Mouse (Mus musculus) neural tube, embryonic 14.5 days (tissue): ENCODE measurements around the gene Psg28. TPM values are rescaled to one million over a fixed set of nuclear protein-coding genes. Genes with fewer than 3 reads are reported as not detected.
"Not testable (repeated sequence)": the region's sequence is repeated elsewhere in the genome, so short reads cannot be mapped to it uniquely, and the experiment has no call there.

Source experiments
- ATAC-seq: fragments of 200-750 bp; cut with Nextera tagmentation; 2 replicates; pipeline ENCODE4 v1.8.0; 2017; ENCODE audit warnings: low read depth, mild to moderate bottlenecking, moderate TSS enrichment, moderate library complexity
- H3K27ac ChIP-seq: fragments of 300-500 bp; sonication (generic); 2 replicates; pipeline ENCODE4 v1.5.1; 2014; ENCODE audit warnings: low read depth, mild to moderate bottlenecking, control low read depth, low read length, moderate library complexity, mixed read lengths
- H3K27me3 ChIP-seq: fragments of 300-500 bp; sonication (generic); 2 replicates; pipeline ENCODE4 v1.6.1; 2014; ENCODE audit warnings: low read length; ENCODE audit not compliant: control insufficient read depth, insufficient read depth
- H3K36me3 ChIP-seq: fragments of 300-500 bp; sonication (generic); 2 replicates; pipeline ENCODE4 v1.6.1; 2014; ENCODE audit warnings: low read length, mixed read lengths; ENCODE audit not compliant: control insufficient read depth, insufficient read depth
- H3K4me1 ChIP-seq: fragments of 300-500 bp; sonication (generic); 2 replicates; pipeline ENCODE4 v1.6.1; 2014; ENCODE audit warnings: low read length; ENCODE audit not compliant: control insufficient read depth, insufficient read depth
- H3K4me2 ChIP-seq: fragments of 300-500 bp; sonication (generic); 2 replicates; pipeline ENCODE4 v1.6.1; 2014; ENCODE audit warnings: mild to moderate bottlenecking, low read depth, low read length, control low read depth
- H3K4me3 ChIP-seq: fragments of 300-500 bp; sonication (generic); 2 replicates; pipeline ENCODE4 v1.5.1; 2014; ENCODE audit warnings: low read depth, low read length, control low read depth, mixed read lengths
- H3K9ac ChIP-seq: fragments of 300-500 bp; sonication (generic); replicated peaks from 2 replicates; pipeline ENCODE4 v1.6.1; 2014; ENCODE audit warnings: low read depth, mild to moderate bottlenecking, control low read depth, low read length, mixed read lengths
- H3K9me3 ChIP-seq: fragments of 300-500 bp; sonication (generic); 2 replicates; pipeline ENCODE4 v1.6.1; 2016; ENCODE audit warnings: low read length; ENCODE audit not compliant: control insufficient read depth
- WGBS: fragments of 180-500 bp; shearing (Covaris S2); extraction: QIAGEN DNeasy Blood & Tissue Kit; methylation state at CpG from one replicate; pipeline ENCODE4 v1.1.7; 2014; 5-methylcytosine and 5-hydroxymethylcytosine counted together
- microRNA-seq: library from miRNA; unstranded; fragments of <30 nt; microRNA quantifications from one replicate; pipeline ENCODE4, GENCODE M21; 2016
- polyA plus RNA-seq: library from polyadenylated mRNA; unstranded; fragments of >200 nt; fragmentation: Nextera tagmentation; extraction: Ambion mirVana; gene quantifications from 2 replicates; pipeline ENCODE4 v1.2.1, GENCODE M21; 2014

Psg28 gene
- polyA plus RNA-seq, result not detected in 2 replicates

DNA sequence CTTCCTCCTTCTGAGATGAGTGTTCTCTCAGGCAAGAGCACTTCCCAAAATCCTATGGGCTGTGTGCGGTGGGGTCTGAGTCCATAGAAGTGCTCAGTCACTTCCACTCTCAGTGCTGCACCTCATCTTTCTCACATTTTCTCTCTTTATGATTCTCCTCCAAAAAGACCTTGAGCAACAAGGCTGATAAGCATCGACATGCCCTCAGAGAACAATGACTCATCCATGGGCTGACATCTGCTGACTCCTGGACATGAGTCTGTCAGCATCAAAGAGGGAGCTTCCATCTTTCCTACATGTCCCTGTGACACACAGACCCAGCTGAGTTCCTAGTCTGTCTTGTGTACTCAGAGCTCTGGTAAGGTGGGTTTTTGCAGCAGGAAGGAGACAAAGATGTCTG lies at the start of gene Psg28:
Gene Psg28 (minus strand): TSS at position 101 of the 400 bp plus-strand sequence.
- H3K27ac ChIP-seq, H3K27me3 ChIP-seq, H3K9ac ChIP-seq, H3K4me2 ChIP-seq, H3K36me3 ChIP-seq, ATAC-seq, H3K9me3 ChIP-seq, H3K4me1 ChIP-seq, H3K4me3 ChIP-seq: not testable (repeated sequence)
- 88% methylated on average over 2 of the region's 2 CpGs for WGBS

DNA sequence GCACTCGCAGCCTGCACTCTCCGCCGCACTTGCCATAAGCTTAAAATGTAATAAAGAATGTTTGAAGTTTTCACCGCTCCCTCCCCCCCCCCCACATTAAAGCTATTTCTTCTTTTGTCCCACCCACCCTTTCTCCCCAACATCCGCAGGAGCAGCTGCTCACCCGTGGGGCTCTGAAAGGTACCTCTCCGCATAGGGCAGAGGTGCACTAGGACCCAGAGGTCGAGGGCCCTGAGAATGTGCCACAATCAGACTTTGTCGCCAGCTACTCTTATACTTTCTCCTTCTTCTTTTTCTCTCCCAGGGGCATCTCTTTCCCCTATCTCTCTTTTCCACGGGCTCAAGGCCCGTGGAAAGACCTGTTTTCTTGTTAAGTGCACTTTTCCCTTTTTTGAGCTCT lies 28.4 kb downstream of the Psg28 start:
- no peak for ATAC-seq
- WGBS, result 48% methylated on average over 11 of the region's 11 CpGs
- no peaks in the 10 kb centered on the region for H3K36me3 ChIP-seq

DNA sequence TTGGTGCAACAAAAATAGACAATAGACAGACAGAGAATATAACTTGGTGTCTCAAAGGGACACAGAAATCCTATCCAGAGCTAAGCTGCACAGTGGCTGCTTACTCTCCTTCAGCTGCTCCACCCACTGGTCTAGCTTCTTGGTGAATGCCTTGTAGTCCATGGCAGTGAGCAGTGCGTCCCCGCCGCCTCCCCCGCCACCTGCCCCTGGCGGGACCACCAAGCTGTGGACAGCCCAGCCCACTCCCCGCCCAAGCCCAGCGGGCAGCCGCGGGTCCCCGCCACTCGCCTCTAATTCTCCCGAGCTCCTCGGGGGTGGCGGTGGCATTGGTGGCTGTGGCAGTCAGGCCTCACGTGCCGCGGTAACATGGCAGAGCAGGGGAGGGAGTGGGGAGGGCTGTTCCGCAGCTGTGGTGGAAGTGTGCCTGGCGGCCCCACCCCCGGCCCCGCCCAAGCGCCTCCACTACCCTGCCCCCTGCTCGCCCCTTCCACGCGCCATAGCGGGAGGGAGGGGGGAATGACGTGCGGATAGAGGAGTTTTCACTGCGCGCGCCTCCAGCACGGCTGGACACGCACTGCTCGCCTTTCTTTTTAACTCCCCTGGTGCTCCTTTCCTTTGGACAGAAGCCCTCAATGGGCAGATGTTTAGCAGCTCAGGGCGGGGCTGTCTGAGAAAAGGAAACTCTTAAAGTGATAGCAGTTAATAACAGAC lies 29.2 kb downstream of the Psg28 start:
- peak; percentile 61 for ATAC-seq
- 38% methylated on average over 35 of the region's 35 CpGs for WGBS
- H3K27me3 ChIP-seq, result no peaks in the 10 kb centered on the region
- H3K27ac ChIP-seq, result no peak overlapping the region
- H3K4me3 ChIP-seq, result peak overlapping the region; percentile 4; the same call in 1 of the 2 replicates
- H3K36me3 ChIP-seq, result no peaks in the 10 kb centered on the region
- no peak overlapping the region for H3K4me2 ChIP-seq
- H3K4me1 ChIP-seq, result no peaks in the 10 kb centered on the region
- H3K9ac ChIP-seq, result no peak overlapping the region
- H3K9me3 ChIP-seq, result no peaks in the 10 kb centered on the region

More for the DNA sequence above, 28.4 kb downstream of the Psg28 start:
- Histone ChIP-seq H3K27ac (no peak overlapping the region), H3K9me3 (no peaks in the 10 kb centered on the region), H3K27me3 (no peaks in the 10 kb centered on the region), H3K4me3 (no peak overlapping the region), H3K4me1 (no peaks in the 10 kb centered on the region), H3K4me2 (no peak overlapping the region), H3K9ac (no peak overlapping the region)

DNA sequence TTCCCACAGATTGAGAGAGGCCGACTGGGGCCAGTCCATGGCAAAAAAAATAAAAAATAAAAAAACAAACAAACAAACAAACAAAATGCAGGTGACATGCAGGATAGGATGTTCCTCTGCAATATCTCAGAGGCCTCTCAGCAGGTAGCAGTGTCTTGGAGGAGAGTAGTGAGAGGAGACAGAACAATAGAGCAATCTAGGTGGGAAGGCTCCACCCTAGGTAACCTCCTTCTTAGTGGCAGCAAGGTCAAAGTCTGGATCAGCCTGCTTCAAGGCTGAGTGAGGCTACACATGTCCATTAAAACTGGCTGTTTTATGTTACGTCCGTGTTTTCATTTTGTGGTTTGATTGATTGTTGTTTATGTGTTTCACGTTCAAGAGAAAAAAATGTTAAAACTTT lies 40.4 kb downstream of the Psg28 start:
- not testable (repeated sequence) for H3K27me3 ChIP-seq, H3K4me3 ChIP-seq, H3K9ac ChIP-seq, H3K4me2 ChIP-seq, ATAC-seq, H3K36me3 ChIP-seq, H3K9me3 ChIP-seq, H3K4me1 ChIP-seq, H3K27ac ChIP-seq
- WGBS, result 92% methylated on average over 4 of the region's 4 CpGs

DNA sequence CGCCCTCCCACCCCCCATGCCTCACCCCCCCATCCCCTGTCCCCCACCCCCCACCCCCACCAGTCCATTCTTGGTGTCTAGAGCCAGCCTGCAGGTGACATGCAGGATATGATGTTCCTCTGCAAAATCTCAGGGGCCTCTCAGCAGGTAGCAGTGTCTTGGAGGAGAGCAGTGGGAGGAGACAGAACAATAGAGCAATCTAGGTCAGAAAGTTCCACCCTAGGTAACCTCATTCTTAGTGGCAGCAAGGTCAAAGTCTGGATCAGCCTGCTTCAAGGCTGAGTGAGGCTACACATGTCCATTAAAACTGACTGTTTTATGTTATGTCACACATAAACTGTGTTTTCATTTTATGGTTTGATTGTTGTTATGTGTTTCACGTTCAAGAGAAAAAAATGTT lies 53.5 kb downstream of the Psg28 start:
- H3K36me3 ChIP-seq, result no peaks in the 10 kb centered on the region
- ATAC-seq, result no peak
- no peaks in the 10 kb centered on the region for H3K27me3 ChIP-seq
- no peaks in the 10 kb centered on the region; the same call in 1 of the 2 replicates for H3K9me3 ChIP-seq
- no peak overlapping the region for H3K4me2 ChIP-seq
- H3K9ac ChIP-seq, result no peak overlapping the region
- H3K4me3 ChIP-seq, result no peak overlapping the region
- no peak overlapping the region for H3K27ac ChIP-seq
- WGBS, result 54% methylated on average over 2 of the region's 2 CpGs
- H3K4me1 ChIP-seq, result no peaks in the 10 kb centered on the region

Small RNA genes within 50 kb of the gene (microRNA-seq; reads per million reads assigned to microRNA genes)
- not detected for gene Gm24715

Other genes starting within 250 kb of the Psg28 start
- gene Mill1, start 186.7 kb downstream of the Psg28 start, polyA plus RNA-seq, result not detected in 2 replicates
- gene Psg18, start 77.0 kb downstream of the Psg28 start, polyA plus RNA-seq, result not detected in 2 replicates
- not detected in 2 replicates for gene Psg26, start 52.1 kb upstream of the Psg28 start, polyA plus RNA-seq
- gene Psg25, start 100.2 kb upstream of the Psg28 start, polyA plus RNA-seq, result not detected in 2 replicates
- not detected in 2 replicates for gene Psg27, start 135.3 kb upstream of the Psg28 start, polyA plus RNA-seq
- gene Psg23, start 184.5 kb upstream of the Psg28 start, polyA plus RNA-seq, result not detected in 2 replicates
- gene Psg21, start 224.7 kb upstream of the Psg28 start, polyA plus RNA-seq, result not detected in 2 replicates